Mouse (Mus musculus) retina, embryonic 14.5 days (tissue): ENCODE measurements at regions not wholly inside any gene's neighbourhood (a gene's known extent, or its start where the extent isn't known, plus 50 kb on each side); places are given as distances from the start of the nearest gene placed in this dataset.
"Not testable (repeated sequence)": the region's sequence is repeated elsewhere in the genome, so short reads cannot be mapped to it uniquely, and the experiment has no call there.

Experiments
- DNase-seq: peaks from one replicate; pipeline ENCODE4 v3.0.0-alpha.2; 2015; ENCODE audit warnings: low spot score

GRCm38 (mm10) chr6:48172769-48173168, 86.4 kb upstream of the Zfp746 start:
- DNase-seq, result not testable (repeated sequence)

GRCm38 (mm10) chr6:48136851-48137250, 50.5 kb upstream of the Zfp746 start:
- peak; percentile 55 for DNase-seq
